Mouse (Mus musculus): ENCODE results near the gene Trappc3. TPM values are rescaled to one million over a fixed set of nuclear protein-coding genes. Genes with fewer than 3 reads are reported as not detected.

Gene Trappc3
- polyA plus RNA-seq, 1 experiment from 2014 or later, result 17.8 TPM

- no peak overlapping the region for H3K9ac ChIP-seq (ENCODE audit: low read depth, low read length)
- H3K9me3 ChIP-seq (ENCODE audit: control insufficient read depth, low read length), result no peaks in the 10 kb centered on the region
- peaks cover 14% of the 10 kb centered on the region for H3K27me3 ChIP-seq (ENCODE audit: control insufficient read depth, insufficient read depth, low read length)
- no peaks in the 10 kb centered on the region for H3K4me1 ChIP-seq (replicated peaks; ENCODE audit: control insufficient read depth, insufficient read depth, low read length)
- DNase-seq (ENCODE audit: low spot score), result no peak
- ATAC-seq (ENCODE audit: low FRiP score), result no peak
- H3K27ac ChIP-seq (ENCODE audit: low read depth, low read length), result no peak overlapping the region
- no peak overlapping the region for H3K4me3 ChIP-seq (ENCODE audit: low read depth, low read length)
- no peak overlapping the region for H3K4me2 ChIP-seq (replicated peaks; ENCODE audit: low read depth, low read length)
- H3K36me3 ChIP-seq (ENCODE audit: control insufficient read depth, insufficient read depth, low read length), result no peaks in the 10 kb centered on the region
- 62% methylated on average over 9 of the region's 9 CpGs for WGBS
Measured at GRCm38 (mm10) chr4:126281706-126282105, 19.6 kb downstream of the Trappc3 start.

GRCm38 (mm10) chr4:126283582-126283981 lies 21.5 kb downstream of the Trappc3 start:
- Histone ChIP-seq H3K4me3 (ENCODE audit: low read depth, low read length) (no peak overlapping the region), H3K4me2 (replicated peaks; ENCODE audit: low read depth, low read length) (no peak overlapping the region), H3K9ac (ENCODE audit: low read depth, low read length) (no peak overlapping the region), H3K9me3 (ENCODE audit: control insufficient read depth, low read length) (no peaks in the 10 kb centered on the region), H3K27me3 (ENCODE audit: control insufficient read depth, insufficient read depth, low read length) (peaks cover 28% of the 10 kb centered on the region), H3K4me1 (replicated peaks; ENCODE audit: control insufficient read depth, insufficient read depth, low read length) (no peaks in the 10 kb centered on the region), H3K36me3 (ENCODE audit: control insufficient read depth, insufficient read depth, low read length) (no peaks in the 10 kb centered on the region), H3K27ac (ENCODE audit: low read depth, low read length) (no peak overlapping the region)
- 89% methylated on average over 8 of the region's 8 CpGs for WGBS
- ATAC-seq (ENCODE audit: low FRiP score), result no peak
- DNase-seq (ENCODE audit: low spot score), result no peak

DNA sequence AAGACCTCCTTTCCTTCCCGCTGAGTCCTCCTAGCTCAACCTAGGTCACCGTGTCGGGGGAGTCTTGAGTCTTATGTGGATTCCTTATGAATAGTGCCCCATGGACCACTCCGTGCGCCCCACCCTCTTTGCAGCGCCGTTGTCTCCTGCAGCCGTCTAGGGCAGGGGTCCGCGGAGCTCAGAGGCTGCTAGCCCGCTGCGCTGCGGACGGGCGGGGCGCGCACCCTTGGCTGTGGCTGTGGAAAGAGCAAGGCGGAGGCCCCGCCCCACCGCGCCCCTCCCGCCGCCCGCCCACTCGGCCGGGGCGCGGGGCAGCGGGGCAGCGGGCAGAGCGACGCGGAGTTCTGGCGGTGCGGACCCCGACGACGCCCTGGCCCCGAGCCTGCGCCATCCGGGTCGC lies 24.4 kb downstream of the Trappc3 start, which contains the start of gene Col8a2:
Gene Col8a2, plus strand, starts transcription at position 302 of the 400 bp plus-strand sequence.
- Histone ChIP-seq H3K9ac (ENCODE audit: low read depth, low read length) (peak within 1 kb of the TSS; percentile 38; the same call in 1 of the 2 replicates), H3K4me2 (replicated peaks; ENCODE audit: low read depth, low read length) (peak within 1 kb of the TSS; percentile 37), H3K36me3 (ENCODE audit: control insufficient read depth, insufficient read depth, low read length) (no peaks in the 10 kb centered on the region), H3K27me3 (ENCODE audit: control insufficient read depth, insufficient read depth, low read length) (peaks cover 28% of the 10 kb centered on the region), H3K9me3 (ENCODE audit: control insufficient read depth, low read length) (no peaks in the 10 kb centered on the region), H3K27ac (ENCODE audit: low read depth, low read length) (no peak within 1 kb of the TSS), H3K4me3 (ENCODE audit: low read depth, low read length) (peak within 1 kb of the TSS; percentile 26), H3K4me1 (replicated peaks; ENCODE audit: control insufficient read depth, insufficient read depth, low read length) (no peaks in the 10 kb centered on the region)
- no peak for ATAC-seq (ENCODE audit: low FRiP score)
- 3% methylated on average over 26 of the region's 42 CpGs for WGBS
- peak; percentile 44 for DNase-seq (ENCODE audit: low spot score)

DNA sequence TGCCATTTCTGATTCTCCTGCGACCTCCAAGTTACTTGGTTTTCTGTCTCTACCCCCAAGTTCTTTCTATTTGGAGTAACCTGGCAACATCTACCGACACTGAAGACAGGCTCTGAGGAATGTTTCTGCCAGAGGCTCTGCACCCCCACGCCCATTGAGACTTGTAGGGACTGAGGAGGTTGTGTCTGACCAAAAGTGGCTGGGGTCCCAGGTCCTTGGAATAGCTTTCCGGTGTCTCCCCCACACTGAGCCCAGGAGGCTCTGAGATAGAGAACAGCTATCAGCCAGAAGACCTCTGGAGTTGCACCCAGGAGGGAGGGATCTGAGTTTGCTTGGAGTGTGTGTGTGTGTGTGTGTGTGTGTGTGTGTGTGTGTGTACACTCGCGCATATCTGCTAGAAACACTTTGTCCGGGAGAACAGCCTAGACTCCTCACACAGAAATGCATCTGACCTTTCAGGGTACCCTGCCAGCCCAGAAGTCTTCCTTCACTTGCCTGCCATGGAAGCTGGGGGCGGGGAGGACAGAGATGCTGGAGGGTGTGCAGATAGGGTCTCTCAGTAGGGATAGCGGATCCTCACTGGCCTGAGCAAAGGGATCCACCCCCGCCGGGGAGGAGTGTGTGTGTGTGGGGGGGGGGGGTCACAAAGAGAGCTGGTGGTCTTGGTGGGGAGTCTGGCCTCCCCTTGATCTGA lies 25.3 kb downstream of the Trappc3 start:
- Histone ChIP-seq H3K9me3 (ENCODE audit: control insufficient read depth, low read length) (no peaks in the 10 kb centered on the region), H3K4me2 (replicated peaks; ENCODE audit: low read depth, low read length) (no peak overlapping the region), H3K36me3 (ENCODE audit: control insufficient read depth, insufficient read depth, low read length) (no peaks in the 10 kb centered on the region), H3K4me1 (replicated peaks; ENCODE audit: control insufficient read depth, insufficient read depth, low read length) (no peaks in the 10 kb centered on the region), H3K9ac (ENCODE audit: low read depth, low read length) (no peak overlapping the region), H3K27me3 (ENCODE audit: control insufficient read depth, insufficient read depth, low read length) (peaks cover 28% of the 10 kb centered on the region), H3K4me3 (ENCODE audit: low read depth, low read length) (no peak overlapping the region; the same call in 1 of the 2 replicates), H3K27ac (ENCODE audit: low read depth, low read length) (no peak overlapping the region)
- WGBS, result 37% methylated on average over 11 of the region's 11 CpGs
- ATAC-seq (ENCODE audit: low FRiP score) (no peak), DNase-seq (ENCODE audit: low spot score) (peak; percentile 24)

DNA sequence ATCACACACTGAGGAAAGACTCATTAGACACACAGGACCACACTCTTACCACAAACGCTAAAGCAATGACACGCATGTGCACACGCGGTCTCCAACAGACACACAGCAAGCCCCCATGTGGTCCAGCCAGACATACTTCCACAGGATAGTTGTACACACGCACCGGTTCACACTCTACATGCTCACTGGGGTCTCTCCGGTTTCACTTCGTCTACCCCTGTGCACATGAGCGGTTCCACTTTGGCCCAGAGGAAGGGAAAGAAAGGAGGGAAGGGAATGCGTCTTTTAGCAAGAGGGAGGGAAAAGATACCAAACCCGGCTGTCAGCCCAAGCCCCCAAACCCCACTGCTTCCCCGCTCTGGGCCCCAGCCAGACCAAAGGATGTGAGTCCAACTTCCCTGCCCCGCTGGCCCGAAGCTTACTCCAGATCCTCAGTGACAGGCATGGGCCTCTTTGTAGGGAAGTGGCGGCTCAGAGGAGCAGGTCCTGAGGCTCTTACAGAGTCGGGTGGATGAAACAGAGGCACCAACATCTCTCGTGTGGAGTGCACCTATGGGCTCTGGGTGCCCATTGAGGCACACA lies 26.1 kb downstream of the Trappc3 start:
- no peak overlapping the region for H3K27ac ChIP-seq (ENCODE audit: low read depth, low read length)
- no peak overlapping the region for H3K4me2 ChIP-seq (replicated peaks; ENCODE audit: low read depth, low read length)
- no peak overlapping the region for H3K9ac ChIP-seq (ENCODE audit: low read depth, low read length)
- no peaks in the 10 kb centered on the region for H3K36me3 ChIP-seq (ENCODE audit: control insufficient read depth, insufficient read depth, low read length)
- WGBS, result 44% methylated on average over 17 of the region's 17 CpGs
- no peak overlapping the region for H3K4me3 ChIP-seq (ENCODE audit: low read depth, low read length)
- H3K4me1 ChIP-seq (replicated peaks; ENCODE audit: control insufficient read depth, insufficient read depth, low read length), result no peaks in the 10 kb centered on the region
- peaks cover 28% of the 10 kb centered on the region for H3K27me3 ChIP-seq (ENCODE audit: control insufficient read depth, insufficient read depth, low read length)
- H3K9me3 ChIP-seq (ENCODE audit: control insufficient read depth, low read length), result no peaks in the 10 kb centered on the region
- ATAC-seq (ENCODE audit: low FRiP score) (no peak), DNase-seq (ENCODE audit: low spot score) (peak; percentile 35)

GRCm38 (mm10) chr4:126290314-126290713 lies 28.2 kb downstream of the Trappc3 start:
- ATAC-seq (ENCODE audit: low FRiP score), result no peak
- peaks cover 26% of the 10 kb centered on the region for H3K27me3 ChIP-seq (ENCODE audit: control insufficient read depth, insufficient read depth, low read length)

DNA sequence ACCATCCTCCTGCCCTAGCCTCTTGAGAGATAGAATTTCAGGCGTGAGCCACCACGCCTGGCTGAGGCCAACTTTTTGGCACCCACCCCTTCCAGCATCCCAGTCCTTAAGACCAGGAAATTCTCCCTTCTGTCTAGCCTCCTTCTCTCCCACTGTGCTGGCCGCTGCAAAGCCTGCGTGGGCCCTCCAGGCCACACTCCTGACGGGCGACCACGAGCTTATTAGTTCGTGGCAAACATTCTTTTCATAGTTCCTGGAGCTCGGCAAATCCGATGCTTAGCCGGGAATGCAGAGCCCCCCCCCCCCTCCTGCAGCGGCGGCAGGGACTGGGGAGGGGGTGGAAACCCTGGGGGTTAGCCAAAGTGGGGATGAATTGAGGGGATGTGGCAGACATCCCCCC lies 29.1 kb downstream of the Trappc3 start:
- Histone ChIP-seq H3K4me2 (replicated peaks; ENCODE audit: low read depth, low read length) (no peak overlapping the region), H3K4me1 (replicated peaks; ENCODE audit: control insufficient read depth, insufficient read depth, low read length) (no peaks in the 10 kb centered on the region), H3K36me3 (ENCODE audit: control insufficient read depth, insufficient read depth, low read length) (no peaks in the 10 kb centered on the region), H3K9ac (ENCODE audit: low read depth, low read length) (no peak overlapping the region), H3K27me3 (ENCODE audit: control insufficient read depth, insufficient read depth, low read length) (peaks cover 24% of the 10 kb centered on the region), H3K4me3 (ENCODE audit: low read depth, low read length) (no peak overlapping the region), H3K27ac (ENCODE audit: low read depth, low read length) (no peak overlapping the region), H3K9me3 (ENCODE audit: control insufficient read depth, low read length) (no peaks in the 10 kb centered on the region)
- no peak for ATAC-seq (ENCODE audit: low FRiP score)
- WGBS, result 35% methylated on average over 13 of the region's 13 CpGs
- no peak for DNase-seq (ENCODE audit: low spot score)

More at GRCm38 (mm10) chr4:126290314-126290713, 28.2 kb downstream of the Trappc3 start:
- DNase-seq (ENCODE audit: low spot score), result no peak
- no peak overlapping the region for H3K4me3 ChIP-seq (ENCODE audit: low read depth, low read length)
- no peaks in the 10 kb centered on the region for H3K9me3 ChIP-seq (ENCODE audit: control insufficient read depth, low read length)
- H3K36me3 ChIP-seq (ENCODE audit: control insufficient read depth, insufficient read depth, low read length), result no peaks in the 10 kb centered on the region
- WGBS, result 82% methylated on average over 8 of the region's 8 CpGs
- H3K27ac ChIP-seq (ENCODE audit: low read depth, low read length), result no peak overlapping the region
- no peak overlapping the region for H3K9ac ChIP-seq (ENCODE audit: low read depth, low read length)
- no peak overlapping the region for H3K4me2 ChIP-seq (replicated peaks; ENCODE audit: low read depth, low read length)
- no peaks in the 10 kb centered on the region for H3K4me1 ChIP-seq (replicated peaks; ENCODE audit: control insufficient read depth, insufficient read depth, low read length)

- DNase-seq (ENCODE audit: low spot score) (no peak), ATAC-seq (ENCODE audit: low FRiP score) (no peak)
- H3K4me3 ChIP-seq (ENCODE audit: low read depth, low read length), result no peak overlapping the region
- 67% methylated on average over 6 of the region's 6 CpGs for WGBS
- H3K4me1 ChIP-seq (replicated peaks; ENCODE audit: control insufficient read depth, insufficient read depth, low read length), result peaks cover 6% of the 10 kb centered on the region; the same call in 1 of the 2 replicates
- H3K9me3 ChIP-seq (ENCODE audit: control insufficient read depth, low read length), result no peaks in the 10 kb centered on the region
- H3K9ac ChIP-seq (ENCODE audit: low read depth, low read length), result no peak overlapping the region
- H3K36me3 ChIP-seq (ENCODE audit: control insufficient read depth, insufficient read depth, low read length), result no peaks in the 10 kb centered on the region
- H3K27me3 ChIP-seq (ENCODE audit: control insufficient read depth, insufficient read depth, low read length), result peaks cover 35% of the 10 kb centered on the region
- H3K27ac ChIP-seq (ENCODE audit: low read depth, low read length), result no peak overlapping the region
- no peak overlapping the region for H3K4me2 ChIP-seq (replicated peaks; ENCODE audit: low read depth, low read length)
Measured at GRCm38 (mm10) chr4:126295152-126295551, 33.0 kb downstream of the Trappc3 start.

- WGBS, result 34% methylated on average over 4 of the region's 4 CpGs
- H3K9ac ChIP-seq (ENCODE audit: low read depth, low read length), result no peak overlapping the region
- no peak overlapping the region for H3K4me2 ChIP-seq (replicated peaks; ENCODE audit: low read depth, low read length)
- H3K9me3 ChIP-seq (ENCODE audit: control insufficient read depth, low read length), result no peaks in the 10 kb centered on the region
- peaks cover 6% of the 10 kb centered on the region; the same call in 1 of the 2 replicates for H3K4me1 ChIP-seq (replicated peaks; ENCODE audit: control insufficient read depth, insufficient read depth, low read length)
- no peaks in the 10 kb centered on the region for H3K36me3 ChIP-seq (ENCODE audit: control insufficient read depth, insufficient read depth, low read length)
- no peak for ATAC-seq (ENCODE audit: low FRiP score)
- no peak for DNase-seq (ENCODE audit: low spot score)
- H3K4me3 ChIP-seq (ENCODE audit: low read depth, low read length), result no peak overlapping the region
- H3K27ac ChIP-seq (ENCODE audit: low read depth, low read length), result no peak overlapping the region
- H3K27me3 ChIP-seq (ENCODE audit: control insufficient read depth, insufficient read depth, low read length), result peaks cover 43% of the 10 kb centered on the region
Measured at GRCm38 (mm10) chr4:126295937-126296336, 33.8 kb downstream of the Trappc3 start.
